Mouse (Mus musculus): ENCODE measurements around the gene Zfp598. TPM values are rescaled to one million over a fixed set of nuclear protein-coding genes. Genes with fewer than 3 reads are reported as not detected.
"Not testable (repeated sequence)": the region's sequence is repeated elsewhere in the genome, so short reads cannot be mapped to it uniquely, and the experiment has no call there.

The Zfp598 gene
- polyA plus RNA-seq, 1 experiment: 45.3 TPM

DNA sequence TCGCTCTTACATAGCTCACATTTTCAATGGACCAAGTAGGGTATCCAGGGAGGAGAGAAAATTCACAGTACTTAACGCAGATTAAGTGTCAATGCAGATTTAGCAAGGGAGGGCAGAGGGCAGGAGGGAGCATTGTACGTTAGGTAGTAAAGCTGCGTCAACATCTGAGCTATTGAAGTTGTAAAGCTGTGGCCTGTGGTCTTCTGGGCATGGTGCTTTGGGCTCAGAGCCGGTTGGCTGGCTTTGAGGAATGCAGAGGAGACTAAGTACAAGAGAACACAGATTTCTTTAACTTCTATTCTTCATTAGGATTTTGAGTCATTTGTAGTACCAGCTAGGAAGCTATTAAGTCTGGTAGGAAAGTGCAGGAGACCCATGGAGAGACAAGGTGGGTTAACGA lies 46.1 kb downstream of the Zfp598 start:
- TF ChIP-seq GATA1 (IDR thresholded peaks at IDR 0.05; ENCODE audit: borderline replicate concordance, low read length) (no peak), FLI1 (IDR thresholded peaks at IDR 0.05; ENCODE audit: low read length) (no peak)
- Histone ChIP-seq H3K4me3 (replicated peaks) (no peak overlapping the region), H3K27me3 (replicated peaks) (no peaks in the 10 kb centered on the region), H3K36me3 (replicated peaks; ENCODE audit: low read length) (peaks cover 33% of the 10 kb centered on the region), H3K4me1 (peaks cover 11% of the 10 kb centered on the region), H3K9me3 (no peaks in the 10 kb centered on the region)

DNA sequence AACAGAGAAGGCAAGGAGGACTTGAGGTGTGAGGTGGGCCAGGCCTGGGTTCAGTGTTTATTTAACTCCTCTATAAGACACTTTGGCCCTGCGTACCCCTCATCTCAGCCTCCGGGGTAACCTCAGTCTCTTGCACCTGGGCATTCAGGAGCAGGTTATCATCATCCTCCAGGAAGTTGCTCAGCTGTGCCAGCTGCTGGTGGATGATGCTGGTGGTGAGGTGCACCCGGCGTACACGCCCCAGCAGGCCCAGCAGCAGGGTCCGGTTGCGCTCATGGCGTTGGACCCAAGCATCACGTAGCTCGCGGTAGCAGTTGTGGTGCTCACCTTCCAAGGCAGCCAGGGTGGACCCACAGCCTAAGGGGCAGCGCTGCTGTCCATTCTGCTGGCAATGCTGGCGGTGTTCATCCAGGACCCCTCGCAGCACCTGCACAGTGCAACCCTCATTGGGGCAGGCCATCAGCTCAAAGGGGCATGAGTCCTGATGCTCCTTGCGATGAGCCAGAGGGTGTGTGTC lies 46.7 kb downstream of the Zfp598 start:
- peaks cover 38% of the 10 kb centered on the region for H3K36me3 ChIP-seq (replicated peaks; ENCODE audit: low read length)
- no peaks in the 10 kb centered on the region for H3K9me3 ChIP-seq
- no peaks in the 10 kb centered on the region for H3K27me3 ChIP-seq (replicated peaks)
- TF ChIP-seq FLI1 (IDR thresholded peaks at IDR 0.05; ENCODE audit: low read length) (no peak), GATA1 (IDR thresholded peaks at IDR 0.05; ENCODE audit: borderline replicate concordance, low read length) (no peak)
- peak overlapping the region; percentile 50 for H3K4me3 ChIP-seq (replicated peaks)
- H3K4me1 ChIP-seq: peaks cover 15% of the 10 kb centered on the region

DNA sequence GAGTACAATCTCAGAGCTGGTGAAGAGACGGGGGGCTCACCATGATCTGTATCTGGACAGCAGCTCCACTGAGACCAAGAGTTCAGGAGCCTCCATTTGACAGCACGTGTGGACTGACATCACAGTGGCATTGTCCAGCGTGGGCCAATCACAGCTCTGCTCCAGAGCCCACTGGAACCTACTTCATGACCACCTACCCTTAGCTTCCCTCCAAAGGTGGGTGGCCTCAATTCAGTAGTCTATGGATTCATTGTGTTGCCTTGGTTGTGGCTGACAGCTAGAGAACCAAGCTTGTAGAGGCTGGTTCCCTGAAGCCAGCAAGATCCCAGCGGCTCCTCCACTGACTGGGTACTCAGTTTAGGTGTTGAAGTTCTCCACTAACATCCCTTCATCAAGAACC lies 48.5 kb downstream of the Zfp598 start, which contains the start of the genes Rnf151 and Rps2:
TSS of gene Rnf151 (minus strand) at position 121 of the 400 bp plus-strand sequence.
TSS of gene Rps2 (plus strand) at position 174 of the 400 bp plus-strand sequence.
- Histone ChIP-seq H3K36me3 (replicated peaks; ENCODE audit: low read length) (peaks cover 52% of the 10 kb centered on the region), H3K27me3 (replicated peaks) (no peaks in the 10 kb centered on the region), H3K9me3 (no peaks in the 10 kb centered on the region), H3K4me1 (peaks cover 32% of the 10 kb centered on the region), H3K4me3 (replicated peaks) (peak within 1 kb of the TSS; percentile 70)
- no peak for TF ChIP-seq GATA1 (IDR thresholded peaks at IDR 0.05; ENCODE audit: borderline replicate concordance, low read length)
- no peak for TF ChIP-seq FLI1 (IDR thresholded peaks at IDR 0.05; ENCODE audit: low read length)

DNA sequence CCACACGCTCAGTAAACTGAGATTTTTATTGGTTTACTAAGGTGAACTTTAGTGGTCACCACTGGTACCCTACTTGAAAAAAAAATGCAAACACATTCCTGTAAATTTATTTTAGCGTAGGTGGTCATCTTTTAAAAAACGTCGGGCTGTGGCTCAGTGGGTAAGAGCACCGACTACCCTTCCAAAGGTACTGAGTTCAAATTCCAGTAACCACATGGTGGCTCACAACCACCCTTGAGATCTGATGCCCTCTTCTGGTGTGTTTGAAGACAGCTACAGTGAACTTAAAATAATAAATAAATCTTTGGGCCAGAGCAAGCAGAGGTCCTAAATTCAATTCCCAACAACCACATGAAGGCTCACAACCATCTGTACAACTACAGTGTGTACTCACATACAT lies 49.5 kb downstream of the Zfp598 start:
- H3K27me3 ChIP-seq (replicated peaks); H3K9me3 ChIP-seq: not testable (repeated sequence)
- Histone ChIP-seq H3K4me1 (peaks cover 41% of the 10 kb centered on the region), H3K4me3 (replicated peaks) (peak overlapping the region; percentile 70), H3K36me3 (replicated peaks; ENCODE audit: low read length) (peaks cover 52% of the 10 kb centered on the region)

DNA sequence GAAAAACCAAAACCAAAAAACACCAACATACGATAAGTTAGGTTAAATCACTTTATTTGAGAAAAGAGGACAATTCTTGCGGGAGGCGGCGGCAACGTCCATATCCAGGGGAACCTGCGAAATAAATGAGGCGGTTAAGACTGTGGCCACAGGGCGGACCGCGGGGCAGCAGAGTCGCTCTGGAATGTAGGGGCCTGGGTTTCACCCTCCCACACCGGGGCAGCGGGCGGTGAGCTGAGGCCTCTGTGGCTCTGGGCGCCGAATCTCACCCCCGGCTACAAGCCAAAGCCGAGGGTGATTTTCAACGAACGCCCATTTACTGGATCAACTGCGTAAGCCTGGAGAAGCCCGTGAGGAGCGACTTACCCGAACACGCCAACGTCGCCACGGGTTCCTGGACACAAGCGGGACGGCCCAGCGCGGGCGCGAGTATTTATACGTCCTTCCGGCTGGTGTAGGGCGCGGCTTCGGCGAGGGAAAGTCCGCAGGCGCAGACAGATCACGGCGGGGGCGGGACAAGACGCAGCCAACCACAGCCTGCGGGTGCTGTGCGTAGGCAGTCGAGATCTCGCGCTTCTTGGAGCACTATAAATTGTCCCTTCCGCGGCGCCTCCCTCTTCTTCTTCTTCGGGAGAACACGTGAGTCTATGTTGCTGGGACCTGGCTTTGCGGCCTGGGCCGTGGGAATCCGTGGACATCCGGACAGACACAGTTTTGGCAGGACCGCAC lies 50.2 kb downstream of the Zfp598 start:
- Histone ChIP-seq H3K27me3 (replicated peaks) (no peaks in the 10 kb centered on the region), H3K4me1 (peaks cover 45% of the 10 kb centered on the region), H3K4me3 (replicated peaks) (peak overlapping the region; percentile 93), H3K36me3 (replicated peaks; ENCODE audit: low read length) (peaks cover 52% of the 10 kb centered on the region), H3K9me3 (no peaks in the 10 kb centered on the region)
- TF ChIP-seq GATA1 (IDR thresholded peaks at IDR 0.05; ENCODE audit: borderline replicate concordance, low read length): no peak
- TF ChIP-seq FLI1 (IDR thresholded peaks at IDR 0.05; ENCODE audit: low read length): no peak

DNA sequence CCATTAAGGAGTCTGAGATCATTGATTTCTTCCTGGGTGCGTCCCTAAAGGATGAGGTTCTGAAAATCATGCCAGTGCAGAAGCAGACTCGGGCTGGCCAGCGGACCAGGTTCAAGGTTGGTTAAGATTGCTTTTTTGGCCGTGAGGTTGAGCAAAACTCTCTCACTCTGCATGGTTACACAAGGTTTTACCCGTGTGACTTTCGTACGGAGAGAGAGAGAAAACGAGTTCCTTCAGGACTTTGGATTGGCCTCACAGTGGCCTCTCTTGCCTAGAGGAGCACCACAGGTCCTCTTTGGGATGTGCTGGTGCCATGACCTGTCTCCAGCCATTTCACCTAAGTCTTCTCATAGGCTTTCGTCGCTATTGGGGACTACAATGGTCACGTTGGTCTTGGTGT lies 51.1 kb downstream of the Zfp598 start:
- not testable (repeated sequence) for H3K27me3 ChIP-seq (replicated peaks); H3K9me3 ChIP-seq
- peaks cover 46% of the 10 kb centered on the region for H3K36me3 ChIP-seq (replicated peaks; ENCODE audit: low read length)
- peaks cover 47% of the 10 kb centered on the region for H3K4me1 ChIP-seq
- H3K4me3 ChIP-seq (replicated peaks): peak overlapping the region; percentile 92

DNA sequence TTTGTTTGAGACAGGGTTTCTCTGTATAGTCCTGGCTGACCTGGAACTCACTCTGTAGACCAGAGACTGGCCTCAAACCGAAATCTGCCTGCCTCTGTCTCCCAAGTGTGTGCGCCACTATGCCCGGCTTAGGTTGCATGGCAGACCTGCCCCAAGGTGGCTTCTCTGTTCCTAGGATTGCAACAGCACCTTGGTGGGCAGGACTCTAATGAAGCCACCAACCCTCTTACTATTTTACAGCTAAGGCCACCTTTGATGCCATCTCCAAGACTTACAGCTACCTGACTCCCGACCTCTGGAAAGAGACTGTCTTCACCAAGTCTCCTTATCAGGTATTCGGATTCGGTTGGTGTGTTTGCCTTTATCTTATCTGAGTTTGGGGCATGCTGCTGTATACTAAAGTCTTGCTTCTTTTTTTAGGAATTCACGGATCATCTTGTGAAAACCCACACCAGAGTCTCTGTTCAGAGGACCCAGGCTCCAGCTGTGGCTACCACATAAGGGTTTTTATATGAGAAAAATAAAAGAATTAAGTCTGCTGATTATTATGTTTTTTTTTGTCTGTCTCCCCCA lies 52.0 kb downstream of the Zfp598 start:
- H3K36me3 ChIP-seq (replicated peaks; ENCODE audit: low read length): peaks cover 38% of the 10 kb centered on the region
- not testable (repeated sequence) for H3K27me3 ChIP-seq (replicated peaks); H3K9me3 ChIP-seq
- H3K4me3 ChIP-seq (replicated peaks): peak overlapping the region; percentile 85
- H3K4me1 ChIP-seq: peaks cover 47% of the 10 kb centered on the region

DNA sequence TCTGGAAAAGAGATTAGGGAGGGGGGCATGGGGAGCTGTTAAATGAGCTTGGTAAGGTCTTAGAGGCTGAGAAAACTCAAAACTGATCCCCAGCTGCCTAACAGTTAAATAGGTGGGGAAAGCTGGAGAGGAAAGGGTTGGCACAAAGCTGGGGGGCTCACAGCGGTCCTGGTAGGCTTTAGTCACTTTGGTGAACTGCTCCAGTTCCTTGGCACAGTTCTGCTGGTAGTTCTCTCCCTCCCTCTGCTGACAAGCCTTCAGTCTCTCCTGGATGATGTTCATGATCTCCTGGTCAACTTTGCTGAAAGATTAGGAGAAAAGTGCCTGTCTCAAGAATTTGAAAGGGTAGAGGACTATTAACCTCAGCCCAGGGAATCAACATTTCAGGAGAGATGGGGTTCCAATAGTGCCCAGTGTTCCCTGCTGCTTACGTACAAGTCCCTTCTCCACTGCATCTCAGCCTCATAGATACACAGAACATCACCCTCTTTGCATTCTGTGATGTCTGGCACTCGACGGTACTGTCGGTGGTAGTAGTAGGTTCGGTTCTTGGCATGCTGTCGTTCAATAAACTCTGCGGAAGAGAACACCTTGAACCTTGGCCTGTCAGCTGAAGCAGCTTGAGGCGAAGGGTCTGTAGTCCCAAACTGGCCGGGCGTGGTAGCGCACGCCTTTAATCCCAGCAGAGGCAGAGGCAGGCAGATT lies 52.9 kb downstream of the Zfp598 start:
- H3K36me3 ChIP-seq (replicated peaks; ENCODE audit: low read length): peaks cover 29% of the 10 kb centered on the region
- TF ChIP-seq GATA1 (IDR thresholded peaks at IDR 0.05; ENCODE audit: borderline replicate concordance, low read length): no peak
- no peak for TF ChIP-seq FLI1 (IDR thresholded peaks at IDR 0.05; ENCODE audit: low read length)
- H3K4me1 ChIP-seq: peaks cover 47% of the 10 kb centered on the region
- no peaks in the 10 kb centered on the region for H3K27me3 ChIP-seq (replicated peaks)
- no peaks in the 10 kb centered on the region for H3K9me3 ChIP-seq
- peak overlapping the region; percentile 54 for H3K4me3 ChIP-seq (replicated peaks)

DNA sequence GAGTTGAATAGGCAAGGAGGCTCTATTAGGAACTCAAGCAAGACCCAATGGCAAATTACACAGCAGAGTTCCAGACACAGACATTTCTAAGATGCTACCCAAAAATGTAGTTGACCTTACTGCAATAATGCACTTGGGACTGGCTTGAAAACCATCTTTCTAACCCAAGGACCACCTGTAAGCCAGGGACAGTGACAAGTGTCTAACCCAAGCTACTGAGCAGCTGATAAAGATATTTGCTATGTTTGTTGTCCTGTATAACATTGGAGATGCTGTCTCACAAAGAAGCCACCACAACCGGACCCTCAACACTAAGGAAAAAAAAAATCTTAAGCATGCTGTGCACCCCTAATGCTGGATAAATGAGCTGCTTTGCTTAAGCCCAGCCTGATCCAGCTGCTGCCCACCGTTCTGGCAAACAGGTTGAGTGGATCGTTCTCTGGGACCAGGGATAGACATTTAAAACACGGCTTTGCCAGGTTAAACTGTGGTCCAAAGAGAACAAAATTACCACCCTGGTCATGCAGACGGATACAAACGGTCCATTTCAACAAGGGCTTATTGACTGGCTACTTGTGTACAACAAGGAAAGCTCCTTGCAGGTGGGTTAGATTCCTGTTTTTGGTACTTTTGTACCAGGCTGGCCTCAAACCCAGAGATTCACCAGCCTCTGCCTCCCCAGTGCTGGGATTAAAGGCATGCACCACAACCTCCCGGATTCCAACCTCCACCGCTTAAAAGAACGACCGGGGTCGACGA lies 53.8 kb downstream of the Zfp598 start:
- H3K27me3 ChIP-seq (replicated peaks): peaks cover 4% of the 10 kb centered on the region
- peaks cover 53% of the 10 kb centered on the region for H3K4me1 ChIP-seq
- H3K36me3 ChIP-seq (replicated peaks; ENCODE audit: low read length): peaks cover 22% of the 10 kb centered on the region
- peak overlapping the region; percentile 100 for H3K4me3 ChIP-seq (replicated peaks)
- no peaks in the 10 kb centered on the region for H3K9me3 ChIP-seq
- TF ChIP-seq FLI1 (IDR thresholded peaks at IDR 0.05; ENCODE audit: low read length) (no peak), GATA1 (IDR thresholded peaks at IDR 0.05; ENCODE audit: borderline replicate concordance, low read length) (no peak)

DNA sequence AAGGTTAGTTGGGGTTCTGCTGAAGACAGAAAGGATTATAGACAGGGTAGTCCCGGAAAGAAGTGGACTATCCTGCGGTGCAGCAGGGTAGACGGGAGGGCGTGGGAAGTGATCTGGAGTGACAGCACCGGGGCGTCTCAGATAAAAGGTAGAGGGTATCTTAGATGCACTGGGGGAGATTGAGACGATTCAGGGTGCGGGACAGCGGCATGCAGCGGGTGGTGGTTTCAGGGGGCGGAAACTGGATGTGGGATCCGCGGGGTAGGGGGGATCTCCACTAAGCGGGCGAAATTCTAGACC lies 54.3 kb downstream of the Zfp598 start:
- TF ChIP-seq GATA1 (IDR thresholded peaks at IDR 0.05; ENCODE audit: borderline replicate concordance, low read length): no peak
- no peak for TF ChIP-seq FLI1 (IDR thresholded peaks at IDR 0.05; ENCODE audit: low read length)

More for the DNA sequence above, 54.3 kb downstream of the Zfp598 start:
- peaks cover 50% of the 10 kb centered on the region for H3K4me1 ChIP-seq
- H3K4me3 ChIP-seq (replicated peaks): peak overlapping the region; percentile 100
- no peaks in the 10 kb centered on the region for H3K9me3 ChIP-seq
- peaks cover 4% of the 10 kb centered on the region for H3K27me3 ChIP-seq (replicated peaks)
- H3K36me3 ChIP-seq (replicated peaks; ENCODE audit: low read length): peaks cover 19% of the 10 kb centered on the region
